Mouse (Mus musculus): Measurements from ENCODE around the gene Kctd10. TPM values are rescaled to one million over a fixed set of nuclear protein-coding genes. Genes with fewer than 3 reads are reported as not detected.

The Kctd10 gene
- polyA plus RNA-seq (2012; fragmentation: generic; extraction: Trizol): 100 to 1,000 TPM; 103 to 144 TPM

GRCm38 (mm10) chr5:114380209-114381012, at the start of gene Kctd10, which contains the start of gene Ube3b:
TSS of gene Kctd10 (minus strand) at chr5:114380508.
TSS of gene Ube3b (plus strand) at chr5:114380607.

Other genes with a start within 250 kb of the Kctd10 start
- under 1 TPM; 0.04 to 0.41 TPM for gene Acacb, start 234.0 kb downstream of the Kctd10 start, polyA plus RNA-seq (2012; fragmentation: generic; extraction: Trizol)
- not detected for gene Foxn4, start 106.7 kb downstream of the Kctd10 start, polyA plus RNA-seq (2012; fragmentation: generic; extraction: Trizol)
- gene Myo1h, start 91.3 kb downstream of the Kctd10 start, polyA plus RNA-seq (2012; fragmentation: generic; extraction: Trizol): 10 to 100 TPM in 1 of 2 experiments, 1 to 10 TPM in 1; 5.0 to 10.8 TPM
- gene Ube3b, start 99 bp upstream of the Kctd10 start, polyA plus RNA-seq (2012; fragmentation: generic; extraction: Trizol): 10 to 100 TPM; 29.3 to 41.4 TPM
- gene Mmab, start 63.6 kb upstream of the Kctd10 start, polyA plus RNA-seq (2012; fragmentation: generic; extraction: Trizol): 10 to 100 TPM in 1 of 2 experiments, 1 to 10 TPM in 1; 9.3 to 20.1 TPM
- gene Mvk, start 63.8 kb upstream of the Kctd10 start, polyA plus RNA-seq (2012; fragmentation: generic; extraction: Trizol): 100 to 1,000 TPM in 1 of 2 experiments, 10 to 100 TPM in 1; 69.8 to 114 TPM
- gene Fam222a, start 187.5 kb upstream of the Kctd10 start, polyA plus RNA-seq (2012; fragmentation: generic; extraction: Trizol): under 1 TPM; 0.04 to 0.52 TPM